Mouse (Mus musculus) sigmoid colon, adult 10 weeks (tissue): ENCODE data around the gene Adad1. TPM values are rescaled to one million over a fixed set of nuclear protein-coding genes. Genes with fewer than 3 reads are reported as not detected.

ENCODE experiments used
- polyA plus RNA-seq: library from polyadenylated mRNA; stranded (reverse); fragments of 350-450 nt; fragmentation: Illumina TruSeq; extraction: RNeasy Lipid Tissue Mini Kit (QIAGEN cat#74804); gene quantifications from one replicate; pipeline ENCODE4 v1.2.3, GENCODE M21; 2014; ENCODE audit warnings: low read depth, low replicate concordance

Adad1 gene
- not detected for polyA plus RNA-seq

GRCm38 (mm10) chr3:37063406-37063805 lies at the start of gene Adad1:
Gene Adad1 (plus strand): TSS chr3:37063527.

GRCm38 (mm10) chr3:37125655-37126054 lies 62.3 kb downstream of the Adad1 start, which contains the start of gene Il2:
Gene Il2 (minus strand): TSS chr3:37125959.

Other genes with a start within 250 kb of the Adad1 start
- gene 4932438A13Rik, start 200.4 kb upstream of the Adad1 start, polyA plus RNA-seq: 99.0 TPM
- gene Il2, start 62.4 kb downstream of the Adad1 start, polyA plus RNA-seq: 0.57 TPM
- not detected for gene Il21, start 169.1 kb downstream of the Adad1 start, polyA plus RNA-seq
- 5.4 TPM for gene Bbs12, start 249.0 kb downstream of the Adad1 start, polyA plus RNA-seq
- 9.3 TPM for gene Cetn4, start 249.2 kb downstream of the Adad1 start, polyA plus RNA-seq